Mouse (Mus musculus) ES-E14 (cell line): ENCODE measurements around the gene Mef2c. TPM values are rescaled to one million over a fixed set of nuclear protein-coding genes. Genes with fewer than 3 reads are reported as not detected.

ENCODE experiments used
- DNase-seq: peaks from one replicate; pipeline ENCODE4 v3.0.0-alpha.2; 2013; ENCODE audit warnings: low read depth, low spot score
- H3K27ac ChIP-seq: 2 replicates; pipeline ENCODE4 v1.5.1; 2012; ENCODE audit warnings: low read depth, mild to moderate bottlenecking, low read length, moderate library complexity, mixed read lengths; ENCODE audit not compliant: poor library complexity, insufficient read depth, severe bottlenecking
- H3K36me3 ChIP-seq: 2 replicates; pipeline ENCODE4 v1.6.1; 2012; ENCODE audit warnings: mild to moderate bottlenecking, low read length, moderate library complexity, mixed read lengths; ENCODE audit not compliant: control insufficient read depth, poor library complexity, insufficient read depth, severe bottlenecking
- H3K4me1 ChIP-seq, 2 experiments: fragments of 150-350 bp in 1 of 2; sonication (generic) in 1 of 2; 2 replicates each; pipeline ENCODE4 v1.6.1; 2012; ENCODE audit warnings: low read length in 2 of 2, mild to moderate bottlenecking in 1 of 2, mixed read lengths in 1 of 2; ENCODE audit not compliant: control insufficient read depth in 2 of 2, insufficient read depth in 2 of 2, poor library complexity in 1 of 2
- H3K4me3 ChIP-seq, 2 experiments: fragments of 150-350 bp in 1 of 2; sonication (generic) in 1 of 2; 2 replicates each; pipeline ENCODE4 v1.5.1; 2012; ENCODE audit warnings: low read length in 2 of 2, low read depth in 1 of 2, mild to moderate bottlenecking in 1 of 2, mixed read lengths in 1 of 2; ENCODE audit not compliant: insufficient read depth in 1 of 2, poor library complexity in 1 of 2, severe bottlenecking in 1 of 2
- H3K9ac ChIP-seq: 2 replicates; pipeline ENCODE4 v1.6.1; 2012; ENCODE audit warnings: low read depth, mild to moderate bottlenecking, low read length, mixed read lengths; ENCODE audit not compliant: poor library complexity, insufficient read depth, severe bottlenecking
- H3K9me3 ChIP-seq: fragments of 150-350 bp; sonication (generic); 2 replicates; pipeline ENCODE4 v1.6.1; 2012; ENCODE audit warnings: low read depth, mild to moderate bottlenecking, low read length; ENCODE audit not compliant: control insufficient read depth, insufficient read depth
- CHD2 ChIP-seq: IDR thresholded peaks from 2 replicates; pipeline ENCODE4 v1.6.1; 2014; ENCODE audit warnings: mild to moderate bottlenecking, low read depth, low read length, inconsistent platforms
- HCFC1 ChIP-seq: IDR thresholded peaks from 2 replicates; pipeline ENCODE4 v1.6.1; 2012; ENCODE audit warnings: low read length, inconsistent platforms, borderline replicate concordance; ENCODE audit not compliant: insufficient read depth
- MAFK ChIP-seq: IDR thresholded peaks from 2 replicates; pipeline ENCODE4 v1.6.1; 2014; ENCODE audit warnings: mild to moderate bottlenecking, low read depth, low read length, inconsistent platforms; ENCODE audit not compliant: insufficient read depth
- ZC3H11A ChIP-seq: IDR thresholded peaks from 2 replicates; pipeline ENCODE4 v1.6.1; 2012; ENCODE audit warnings: low read depth, mild to moderate bottlenecking, inconsistent platforms, low read length, borderline replicate concordance
- ZNF384 ChIP-seq: IDR thresholded peaks from 2 replicates; pipeline ENCODE4 v1.6.1; 2012; ENCODE audit warnings: low read depth, low read length, inconsistent platforms
- in situ Hi-C, 2 experiments: fragments of 600-800 bp; cut with MboI; formaldehyde crosslinking; loops; one replicate each; pipeline ENCODE4 v1.15.1; 2025; ENCODE audit warnings: low sequenced_read_pairs in 2 of 2, inconsistent platforms in 1 of 2; ENCODE audit not compliant: unreplicated experiment in 2 of 2
- total RNA-seq: library from RNA; depleted of rRNA; stranded (reverse); fragments of 300-350 nt; gene quantifications from 2 replicates; pipeline ENCODE4 v1.2.3, GENCODE M21; 2012

Gene Mef2c
- total RNA-seq, 1 experiment, result 0.76 TPM

GRCm38 (mm10) chr13:83608851-83609516, 105.2 kb downstream of the Mef2c start:
- in situ Hi-C loops, result no loop called here
- DNase-seq, result no peak
- TF ChIP-seq MAFK (no peak), CHD2 (no peak), ZC3H11A (no peak), HCFC1 (no peak), ZNF384 (no peak)
- Histone ChIP-seq H3K36me3 (no peaks in the 10 kb centered on the region), H3K9me3 (no peaks in the 10 kb centered on the region), H3K9ac (no peak overlapping the region), H3K4me3 (no peak overlapping the region), H3K27ac (no peak overlapping the region), H3K4me1 (no peaks in the 10 kb centered on the region)

- no peaks in the 10 kb centered on the region for H3K36me3 ChIP-seq
- TF ChIP-seq MAFK (no peak), ZNF384 (no peak), CHD2 (no peak), HCFC1 (no peak)
- H3K4me1 ChIP-seq, result no peaks in the 10 kb centered on the region
- H3K4me3 ChIP-seq, result no peak overlapping the region
- in situ Hi-C loops, result no loop called here
- no peak overlapping the region for H3K9ac ChIP-seq
- no peak overlapping the region for H3K27ac ChIP-seq
- no peaks in the 10 kb centered on the region for H3K9me3 ChIP-seq
- no peak for DNase-seq
These were observed 105.7 kb downstream of the Mef2c start for GRCm38 (mm10) chr13:83609517-83609878.

- no peak overlapping the region for H3K9ac ChIP-seq
- H3K9me3 ChIP-seq, result no peaks in the 10 kb centered on the region
- TF ChIP-seq HCFC1 (no peak), CHD2 (no peak), ZC3H11A (no peak), ZNF384 (no peak), MAFK (no peak)
- no peaks in the 10 kb centered on the region for H3K36me3 ChIP-seq
- H3K4me3 ChIP-seq, result no peak overlapping the region
- no peak for DNase-seq
- in situ Hi-C loops, result no loop called here
- H3K4me1 ChIP-seq, result no peaks in the 10 kb centered on the region
- no peak overlapping the region for H3K27ac ChIP-seq
These were observed 106.3 kb downstream of the Mef2c start for GRCm38 (mm10) chr13:83610124-83610523.

- in situ Hi-C loops, result no loop called here
- Histone ChIP-seq H3K27ac (no peak overlapping the region), H3K9me3 (no peaks in the 10 kb centered on the region), H3K4me3 (no peak overlapping the region), H3K36me3 (no peaks in the 10 kb centered on the region), H3K4me1 (no peaks in the 10 kb centered on the region), H3K9ac (no peak overlapping the region)
- TF ChIP-seq ZNF384, result no peak
- TF ChIP-seq CHD2, result no peak
- TF ChIP-seq MAFK, result no peak
- no peak for TF ChIP-seq HCFC1
- TF ChIP-seq ZC3H11A, result no peak
- no peak for DNase-seq
These were observed 108.4 kb downstream of the Mef2c start for GRCm38 (mm10) chr13:83612195-83612594.

GRCm38 (mm10) chr13:83615875-83616274, 112.0 kb downstream of the Mef2c start:
- H3K4me1 ChIP-seq, result no peaks in the 10 kb centered on the region
- in situ Hi-C loops, result no loop called here
- H3K9me3 ChIP-seq, result no peaks in the 10 kb centered on the region

More at GRCm38 (mm10) chr13:83615875-83616274, 112.0 kb downstream of the Mef2c start:
- H3K9ac ChIP-seq, result no peak overlapping the region
- no peak overlapping the region for H3K27ac ChIP-seq
- no peak for DNase-seq
- no peak overlapping the region for H3K4me3 ChIP-seq
- TF ChIP-seq MAFK, result no peak
- no peak for TF ChIP-seq HCFC1
- no peak for TF ChIP-seq ZNF384
- no peak for TF ChIP-seq ZC3H11A
- H3K36me3 ChIP-seq, result no peaks in the 10 kb centered on the region
